Mouse (Mus musculus): Measurements from ENCODE around the gene Actl7b.

Gene Actl7b

DNA sequence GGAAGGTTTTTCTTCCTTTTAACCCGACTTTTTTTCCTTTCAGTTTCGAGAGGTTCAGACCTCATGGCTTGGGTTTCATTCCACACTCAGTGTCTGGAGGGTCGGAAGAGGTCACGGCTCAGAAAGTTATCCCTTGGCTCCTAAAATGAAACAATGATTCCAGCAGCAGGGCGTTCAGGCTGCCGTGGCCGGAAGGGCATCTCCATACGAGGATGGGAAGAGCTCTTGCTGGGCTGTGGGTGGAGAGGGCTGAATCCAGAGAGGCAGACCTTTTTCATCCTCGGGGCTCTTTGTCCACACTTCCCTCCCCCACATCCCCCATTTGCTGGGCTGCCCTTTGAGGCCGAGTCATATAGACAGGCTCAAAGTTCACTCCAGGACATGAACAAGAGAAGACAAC, 39.0 kb downstream of the Actl7b start:
- DNase-seq = no peak

DNA sequence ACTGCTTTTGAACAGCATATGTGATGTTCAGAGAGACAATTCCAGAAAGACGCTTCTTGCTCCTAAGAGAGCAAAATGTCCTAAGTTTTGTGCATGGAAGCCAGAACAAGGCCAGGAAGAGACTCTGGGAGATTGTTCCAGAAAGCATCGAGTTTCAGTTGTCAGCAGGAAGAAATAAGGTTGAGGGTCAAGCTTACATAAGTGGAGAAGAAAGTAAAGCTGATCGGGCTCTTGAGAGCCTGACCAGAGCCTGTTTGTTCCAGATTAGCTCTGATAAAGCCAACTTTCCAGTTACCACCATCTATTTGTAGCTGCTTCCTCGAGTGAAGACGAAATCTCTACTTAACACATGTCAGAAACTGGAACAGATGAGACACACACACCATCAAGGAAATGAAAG, 42.6 kb downstream of the Actl7b start:
- no peak for DNase-seq

- DNase-seq = no peak
Observed at GRCm38 (mm10) chr4:56696401-56696800, 44.8 kb downstream of the Actl7b start.

All from lung, postnatal 36 days (tissue).